Comparison of ENCODE assay signal across 9 mouse cellular contexts in the genomic region with DNA sequence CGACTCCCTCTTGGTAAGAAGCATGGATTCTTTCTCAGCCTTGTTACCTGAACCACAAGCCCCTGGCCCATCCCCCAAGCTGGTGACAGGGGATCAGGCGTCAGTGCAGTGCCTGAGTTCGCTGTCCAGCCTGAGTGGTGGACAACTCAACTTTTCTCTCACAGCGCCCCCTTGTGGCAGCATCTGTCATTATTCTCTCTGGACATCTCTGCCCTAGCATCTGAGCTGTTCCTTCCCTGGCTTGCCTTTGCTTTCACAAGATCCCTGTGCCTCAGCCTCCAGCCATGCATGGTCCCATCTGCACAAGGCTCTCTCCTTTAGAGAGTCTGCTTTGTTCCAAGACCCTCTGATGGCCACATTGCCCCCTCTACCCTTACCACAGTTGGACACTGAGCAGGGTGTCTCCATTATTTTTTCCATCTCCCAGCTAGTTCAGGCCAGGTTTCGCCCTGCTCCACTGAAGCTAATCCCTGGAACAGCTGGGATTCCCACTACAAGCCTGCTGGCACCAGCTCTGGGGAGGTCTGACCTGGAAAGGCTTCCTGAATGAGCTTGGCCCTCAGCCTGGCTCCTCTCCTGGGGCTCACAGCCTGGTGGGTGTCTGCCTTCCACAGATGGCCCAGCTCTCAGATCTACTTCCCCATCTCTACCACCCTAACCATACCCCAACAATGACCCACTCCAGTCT. TPM values are rescaled to one million over a fixed set of nuclear protein-coding genes. Genes with fewer than 3 reads are reported as not detected.
A peak's percentile ranks its signal among the peaks of the same experiment; 100 is the strongest.
DNase-seq lines count a peak whose midpoint lies in the region; ATAC-seq and TF ChIP-seq lines count a peak whose summit lies in the region.
"Had no signal": no experiment of that assay in that cellular context is flagged by ENCODE, and none has a peak within 500 bp of the region (broad histone marks: within the 10 kb centered on the region; RNA-seq: fewer than 3 reads in every experiment).

No protein-coding gene starts in this region.

- 19% methylated on average over 5 of the region's 5 CpGs for WGBS in forebrain, embryonic 13.5 days
- WGBS in lung, embryonic 15.5 days: 21% methylated on average over 5 of the region's 5 CpGs

- DNase-seq in ES-E14 (ENCODE audit: low read depth, low spot score): peak; percentile 37
- peak; percentile 85 for DNase-seq in heart, postnatal 4 days
- peak; percentile 58 to 80 for DNase-seq in layer of hippocampus, adult 8-10 months (ENCODE audit: low spot score in 2 of 2)
- peak; percentile 24 for DNase-seq in ovary, adult 18-20 months (ENCODE audit: low spot score)
- peak; percentile 52 for DNase-seq in thymus, postnatal 14 days

- H3K36me3 ChIP-seq in ES-E14 (ENCODE audit: control insufficient read depth, insufficient read depth, low read length, poor library complexity, severe bottlenecking): no peaks in the 10 kb centered on the region
- H3K36me3 ChIP-seq in forebrain, embryonic 13.5 days (ENCODE audit: poor library complexity, severe bottlenecking): no peaks in the 10 kb centered on the region
- H3K36me3 ChIP-seq in lung, embryonic 15.5 days: no peaks in the 10 kb centered on the region
- H3K36me3 ChIP-seq: heart, embryonic 13.5 days had no signal

- peak; percentile 96 for ATAC-seq in cerebellum, adult (ENCODE audit: insufficient number of reproducible peaks, low FRiP score, low TSS enrichment)
- ATAC-seq in forebrain, embryonic 13.5 days: peak; percentile 81
- ATAC-seq in lung, embryonic 15.5 days (ENCODE audit: borderline replicate concordance, extremely low read depth, low FRiP score, low TSS enrichment): peak; percentile 62; the same call in 1 of the 2 replicates

- H3K9ac ChIP-seq in ES-E14 (ENCODE audit: insufficient read depth, low read depth, low read length, poor library complexity, severe bottlenecking): no peak overlapping the region
- H3K9ac ChIP-seq in forebrain, embryonic 13.5 days: no peak overlapping the region
- H3K9ac ChIP-seq in lung, embryonic 15.5 days: no peak overlapping the region
- H3K9ac ChIP-seq: heart, embryonic 13.5 days had no signal

- H3K27me3 ChIP-seq in forebrain, embryonic 13.5 days: no peaks in the 10 kb centered on the region
- H3K27me3 ChIP-seq in lung, embryonic 15.5 days: no peaks in the 10 kb centered on the region
- H3K27me3 ChIP-seq: heart, embryonic 13.5 days had no signal

- no peak overlapping the region for H3K4me2 ChIP-seq in forebrain, embryonic 13.5 days
- H3K4me2 ChIP-seq in lung, embryonic 15.5 days: no peak overlapping the region
- H3K4me2 ChIP-seq: heart, embryonic 13.5 days had no signal

- H3K9me3 ChIP-seq in ES-E14 (ENCODE audit: control insufficient read depth, insufficient read depth, low read depth, low read length): no peaks in the 10 kb centered on the region
- H3K9me3 ChIP-seq in forebrain, embryonic 13.5 days (replicated peaks): no peaks in the 10 kb centered on the region
- no peaks in the 10 kb centered on the region for H3K9me3 ChIP-seq in lung, embryonic 15.5 days
- H3K9me3 ChIP-seq: heart, embryonic 13.5 days had no signal

- in situ Hi-C loops in ES-E14 (cut with MboI; ENCODE audit: low sequenced_read_pairs in 2 of 2, unreplicated experiment in 2 of 2): no loop called here

- no peak overlapping the region for H3K27ac ChIP-seq in ES-E14 (ENCODE audit: insufficient read depth, low read depth, low read length, poor library complexity, severe bottlenecking)
- H3K27ac ChIP-seq in forebrain, embryonic 13.5 days: no peak overlapping the region
- H3K27ac ChIP-seq in lung, embryonic 15.5 days: no peak overlapping the region
- H3K27ac ChIP-seq: heart, embryonic 13.5 days had no signal

- H3K4me1 ChIP-seq in ES-E14 (ENCODE audit: control insufficient read depth in 2 of 2, insufficient read depth in 2 of 2, low read length in 2 of 2, poor library complexity in 1 of 2): no peaks in the 10 kb centered on the region
- H3K4me1 ChIP-seq in forebrain, embryonic 13.5 days: no peaks in the 10 kb centered on the region
- H3K4me1 ChIP-seq in lung, embryonic 15.5 days: no peaks in the 10 kb centered on the region
- H3K4me1 ChIP-seq: heart, embryonic 13.5 days had no signal

- no peak overlapping the region for H3K4me3 ChIP-seq in ES-E14 (ENCODE audit: insufficient read depth in 1 of 2, low read depth in 1 of 2, low read length in 2 of 2, poor library complexity in 1 of 2, severe bottlenecking in 1 of 2)
- H3K4me3 ChIP-seq in forebrain, embryonic 13.5 days: no peak overlapping the region
- H3K4me3 ChIP-seq in lung, embryonic 15.5 days: no peak overlapping the region
- H3K4me3 ChIP-seq: heart, embryonic 13.5 days had no signal

TF ChIP-seq in ES-E14, 5 proteins besides CTCF, POLR2A, EP300 and RAD21:
- TF ChIP-seq MAFK (IDR thresholded peaks at IDR 0.05; ENCODE audit: insufficient read depth, low read depth, low read length) (no peak), ZC3H11A (IDR thresholded peaks at IDR 0.05; ENCODE audit: borderline replicate concordance, low read depth, low read length) (no peak), CHD2 (IDR thresholded peaks at IDR 0.05; ENCODE audit: low read depth, low read length) (no peak), HCFC1 (IDR thresholded peaks at IDR 0.05; ENCODE audit: borderline replicate concordance, insufficient read depth, low read length) (no peak), ZNF384 (IDR thresholded peaks at IDR 0.05; ENCODE audit: low read depth, low read length) (no peak)

RNA-seq across cellular contexts. Expression of a gene that starts 32.9 kb away (rescaled TPM):
- total RNA-seq in ES-E14 (2012; rRNA removed): 0.71 and 0.74 TPM in 2 replicates
- polyA plus RNA-seq in forebrain, embryonic 13.5 days (2015; fragmentation: Nextera tagmentation; extraction: Ambion mirVana): 0.05 and 0.28 TPM in 2 replicates
- 1 to 10 TPM; 1.8 to 2.0 TPM for total RNA-seq in heart, postnatal 4 days (2021)
- 1 to 10 TPM; 1.9 to 5.3 (median 4.3) TPM for total RNA-seq in layer of hippocampus, adult 8-10 months (2022)
- 1.2 and 1.4 TPM in 2 replicates for polyA plus RNA-seq in lung, embryonic 15.5 days (2015; fragmentation: Nextera tagmentation; extraction: Ambion mirVana)

Comparison
In these comparisons a context has a peak if more than half of its experiments do, and no peak if none do; other contexts are left out.
1. DNase-seq: peak in every context shown above with its lines; median percentile 85 in heart, postnatal 4 days; 69 in layer of hippocampus, adult 8-10 months; 52 in thymus, postnatal 14 days; 37 in ES-E14; 24 in ovary, adult 18-20 months.